16 mouse cellular contexts compared by ENCODE assay signal in the genomic region with DNA sequence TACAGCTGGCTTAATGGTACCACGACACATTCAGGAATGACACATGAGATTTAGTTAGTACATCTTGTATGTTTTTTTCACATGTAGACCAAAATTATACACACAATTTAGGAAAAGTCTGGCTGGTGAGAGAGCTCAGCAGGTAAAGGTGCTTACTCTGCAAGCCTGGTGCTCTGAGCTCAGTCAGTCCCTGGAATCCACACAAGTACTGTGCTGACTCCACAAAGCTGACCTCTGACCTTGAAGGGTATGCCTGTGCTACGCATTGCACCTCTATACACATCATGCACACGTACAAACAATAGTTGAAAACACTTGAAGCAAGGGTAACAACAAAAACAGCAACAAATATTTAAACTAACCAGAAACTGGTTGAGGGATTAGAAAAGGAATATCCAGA.
"Had no signal": no experiment of that assay in that cellular context is flagged by ENCODE, and none has a peak within 500 bp of the region (broad histone marks: within the 10 kb centered on the region; RNA-seq: fewer than 3 reads in every experiment).

No protein-coding gene starts in this region.

- H3K4me1 ChIP-seq: stomach, embryonic 15.5 days had no signal

- H3K36me3 ChIP-seq: neural tube, embryonic 13.5 days; neural tube, embryonic 15.5 days; stomach, embryonic 15.5 days had no signal

- DNase-seq: retina, postnatal 1 day; right cerebral cortex, adult 18-20 months; right cerebral cortex, postnatal 14 days; right cerebral cortex, postnatal 25 days; right cerebral cortex, postnatal 4 days; spleen, adult 18-20 months; thymus, adult 18-20 months; thymus, adult 2 months; thymus, postnatal 14 days; thymus, postnatal 25 days; thymus, postnatal 36 days; thymus, postnatal 4 days had no signal

- H3K4me3 ChIP-seq: neural tube, embryonic 13.5 days; neural tube, embryonic 15.5 days; stomach, embryonic 15.5 days had no signal

- H3K9ac ChIP-seq: neural tube, embryonic 13.5 days; neural tube, embryonic 15.5 days; stomach, embryonic 15.5 days had no signal

- H3K9me3 ChIP-seq: neural tube, embryonic 15.5 days; stomach, embryonic 15.5 days had no signal

- H3K4me2 ChIP-seq: neural tube, embryonic 13.5 days; neural tube, embryonic 15.5 days; stomach, embryonic 15.5 days had no signal

- H3K27ac ChIP-seq: neural tube, embryonic 13.5 days; neural tube, embryonic 15.5 days; stomach, embryonic 15.5 days; stomach, postnatal 0 days had no signal
